Mouse (Mus musculus) embryonic fibroblast, embryonic 13.5 days (primary cell): ENCODE data around the gene Rpp38.

ENCODE experiments used
- CTCF ChIP-seq: IDR thresholded peaks from 2 replicates; pipeline ENCODE4 v1.5.1; 2011; ENCODE audit warnings: mild to moderate bottlenecking, control low read depth, low read length, moderate library complexity, borderline replicate concordance; ENCODE audit not compliant: insufficient read depth
- POLR2A ChIP-seq: IDR thresholded peaks from 2 replicates; pipeline ENCODE4 v1.6.1; 2011; ENCODE audit warnings: low read depth, mild to moderate bottlenecking, control low read depth, low read length, moderate library complexity

- no peak for TF ChIP-seq CTCF
- TF ChIP-seq POLR2A = no peak
Observed at GRCm38 (mm10) chr2:3295826-3296225, 36.6 kb downstream of the Rpp38 start.
